Mouse (Mus musculus) liver, postnatal 0 days (tissue): ENCODE data around the gene Stra6. TPM values are rescaled to one million over a fixed set of nuclear protein-coding genes. Genes with fewer than 3 reads are reported as not detected.

Source experiments
- ATAC-seq: fragments of 200-750 bp; cut with Nextera tagmentation; 2 replicates; pipeline ENCODE4 v1.8.0; 2017; ENCODE audit warnings: mild to moderate bottlenecking, moderate library complexity
- DNase-seq: peaks from one replicate; pipeline ENCODE4 v3.0.0-alpha.2; 2016
- H3K27ac ChIP-seq: fragments of 300-500 bp; sonication (generic); 2 replicates; pipeline ENCODE4 v1.5.1; 2014; ENCODE audit warnings: antibody characterized with exemption, moderate library complexity, mild to moderate bottlenecking, low read depth
- H3K27me3 ChIP-seq: fragments of 300-500 bp; sonication (generic); 2 replicates; pipeline ENCODE4 v1.6.1; 2014; ENCODE audit warnings: low read length, control low read depth, mixed read lengths; ENCODE audit not compliant: insufficient read depth
- H3K36me3 ChIP-seq: fragments of 300-500 bp; sonication (generic); replicated peaks from 2 replicates; pipeline ENCODE4 v1.6.1; 2014; ENCODE audit warnings: mild to moderate bottlenecking, control low read depth, low read length, moderate library complexity, mixed read lengths; ENCODE audit not compliant: insufficient read depth
- H3K4me1 ChIP-seq: fragments of 300-500 bp; sonication (generic); 2 replicates; pipeline ENCODE4 v1.6.1; 2014; ENCODE audit warnings: antibody characterized with exemption, mild to moderate bottlenecking, control low read depth; ENCODE audit not compliant: insufficient read depth
- H3K4me2 ChIP-seq: fragments of 300-500 bp; sonication (generic); 2 replicates; pipeline ENCODE4 v1.6.1; 2014; ENCODE audit warnings: low read depth, mild to moderate bottlenecking, low read length, moderate library complexity, mixed read lengths
- H3K4me3 ChIP-seq: fragments of 300-500 bp; sonication (generic); 2 replicates; pipeline ENCODE4 v1.5.1; 2014; ENCODE audit warnings: low read depth, low read length
- H3K9ac ChIP-seq: fragments of 300-500 bp; sonication (generic); replicated peaks from 2 replicates; pipeline ENCODE4 v1.6.1; 2014; ENCODE audit warnings: mild to moderate bottlenecking, moderate library complexity
- H3K9me3 ChIP-seq: fragments of 300-500 bp; sonication (generic); 2 replicates; pipeline ENCODE4 v1.6.1; 2016; ENCODE audit warnings: mild to moderate bottlenecking, control low read depth, low read length, mixed read lengths
- CTCF ChIP-seq: sonication (generic); IDR thresholded peaks from 2 replicates; pipeline ENCODE4 v1.5.1; 2016; ENCODE audit warnings: antibody characterized with exemption, low read depth
- EP300 ChIP-seq: IDR thresholded peaks from 2 replicates; pipeline ENCODE4 v1.6.1; 2016; ENCODE audit warnings: antibody characterized with exemption, low read depth, mild to moderate bottlenecking
- WGBS: fragments of 180-500 bp; shearing (Covaris S2); extraction: QIAGEN DNeasy Blood & Tissue Kit; methylation state at CpG from one replicate; pipeline ENCODE4 v1.1.7; 2014; ENCODE audit not compliant: insufficient replicate concordance; 5-methylcytosine and 5-hydroxymethylcytosine counted together
- polyA plus RNA-seq: library from polyadenylated mRNA; unstranded; fragments of >200 nt; fragmentation: Nextera tagmentation; extraction: Ambion mirVana; gene quantifications from 2 replicates; pipeline ENCODE4 v1.2.1, GENCODE M21; 2015

The Stra6 gene
- polyA plus RNA-seq, 1 experiment from 2014 or later = not detected

- Histone ChIP-seq H3K9ac (no peak overlapping the region), H3K27me3 (peaks cover 22% of the 10 kb centered on the region), H3K4me2 (no peak overlapping the region), H3K36me3 (no peaks in the 10 kb centered on the region), H3K9me3 (no peaks in the 10 kb centered on the region), H3K4me1 (no peaks in the 10 kb centered on the region), H3K4me3 (no peak overlapping the region), H3K27ac (no peak overlapping the region)
- no peak for DNase-seq
- TF ChIP-seq CTCF (no peak), EP300 (no peak)
- no peak for ATAC-seq
- 55% methylated on average over 4 of the region's 4 CpGs for WGBS
These were observed 26.6 kb upstream of the Stra6 start for GRCm38 (mm10) chr9:58036961-58037360.

- peak; percentile 41; the same call in 1 of the 2 replicates for ATAC-seq
- 36% methylated on average over 19 of the region's 19 CpGs for WGBS
- H3K9ac ChIP-seq = no peak overlapping the region
These were observed 25.0 kb upstream of the Stra6 start for GRCm38 (mm10) chr9:58038500-58039168.

GRCm38 (mm10) chr9:58040977-58041376, 22.6 kb upstream of the Stra6 start:
- Histone ChIP-seq H3K4me2 (no peak overlapping the region), H3K4me1 (no peaks in the 10 kb centered on the region), H3K27me3 (peaks cover 22% of the 10 kb centered on the region), H3K36me3 (no peaks in the 10 kb centered on the region), H3K9me3 (no peaks in the 10 kb centered on the region), H3K9ac (no peak overlapping the region), H3K27ac (no peak overlapping the region), H3K4me3 (no peak overlapping the region)
- no peak for TF ChIP-seq EP300
- WGBS = 47% methylated on average over 4 of the region's 4 CpGs
- ATAC-seq (no peak), DNase-seq (no peak)

More at GRCm38 (mm10) chr9:58038500-58039168, 25.0 kb upstream of the Stra6 start:
- peak; percentile 71 for DNase-seq
- Histone ChIP-seq H3K9me3 (no peaks in the 10 kb centered on the region), H3K36me3 (no peaks in the 10 kb centered on the region), H3K4me1 (no peaks in the 10 kb centered on the region), H3K4me2 (no peak overlapping the region), H3K4me3 (no peak overlapping the region), H3K27me3 (peaks cover 22% of the 10 kb centered on the region), H3K27ac (no peak overlapping the region)
- TF ChIP-seq EP300 (no peak), CTCF (peak; percentile 90)

DNA sequence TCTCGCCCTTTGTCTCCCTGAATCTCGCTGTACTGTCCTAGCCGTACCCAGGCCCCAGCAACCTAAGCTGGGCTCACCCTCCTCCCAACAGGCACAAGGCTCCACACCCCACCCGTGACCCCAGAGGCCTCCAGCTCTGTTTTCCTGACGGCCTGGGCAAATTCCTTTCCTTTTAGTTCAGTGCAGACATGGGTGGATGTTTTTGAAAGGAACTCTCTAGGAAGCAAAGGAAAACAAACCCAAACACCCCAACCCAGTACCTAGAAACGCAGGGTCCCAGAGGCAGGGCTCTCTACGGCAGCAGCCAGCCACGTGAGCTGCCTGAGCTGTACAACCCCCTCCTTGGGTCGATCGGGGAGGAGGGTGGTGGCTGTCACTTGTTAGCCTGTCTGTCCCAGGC, 21.2 kb upstream of the Stra6 start:
- no peaks in the 10 kb centered on the region for H3K9me3 ChIP-seq
- no peaks in the 10 kb centered on the region for H3K4me1 ChIP-seq
- H3K4me2 ChIP-seq = no peak overlapping the region
- DNase-seq (no peak), ATAC-seq (no peak)
- H3K4me3 ChIP-seq = no peak overlapping the region
- 49% methylated on average over 10 of the region's 10 CpGs for whole genome bisulfite sequencing
- TF ChIP-seq EP300 = no peak
- no peak for TF ChIP-seq CTCF
- no peak overlapping the region for H3K27ac ChIP-seq
- H3K27me3 ChIP-seq = peaks cover 14% of the 10 kb centered on the region
- H3K9ac ChIP-seq = no peak overlapping the region
- no peaks in the 10 kb centered on the region for H3K36me3 ChIP-seq

- Histone ChIP-seq H3K36me3 (no peaks in the 10 kb centered on the region), H3K27me3 (peaks cover 4% of the 10 kb centered on the region; the same call in 1 of the 2 replicates), H3K4me3 (no peak overlapping the region), H3K9me3 (no peaks in the 10 kb centered on the region), H3K27ac (no peak overlapping the region), H3K4me2 (no peak overlapping the region), H3K4me1 (no peaks in the 10 kb centered on the region), H3K9ac (no peak overlapping the region)
- ATAC-seq = no peak
- WGBS = 75% methylated on average over 10 of the region's 10 CpGs
- DNase-seq = no peak
- no peak for TF ChIP-seq CTCF
- no peak for TF ChIP-seq EP300
These were observed 20.0 kb upstream of the Stra6 start for GRCm38 (mm10) chr9:58043496-58044017.

- no peak overlapping the region for H3K27ac ChIP-seq
- WGBS = 53% methylated on average over 10 of the region's 10 CpGs
- no peak overlapping the region for H3K9ac ChIP-seq
- DNase-seq = no peak
- H3K27me3 ChIP-seq = no peaks in the 10 kb centered on the region
- H3K36me3 ChIP-seq = no peaks in the 10 kb centered on the region
- no peaks in the 10 kb centered on the region for H3K9me3 ChIP-seq
- H3K4me1 ChIP-seq = no peaks in the 10 kb centered on the region
- no peak overlapping the region for H3K4me3 ChIP-seq
- ATAC-seq = no peak
- TF ChIP-seq EP300 (no peak), CTCF (no peak)
- no peak overlapping the region for H3K4me2 ChIP-seq
These were observed 18.8 kb upstream of the Stra6 start for GRCm38 (mm10) chr9:58044828-58045227.
